Mouse (Mus musculus): Measurements from ENCODE around the gene Chmp1a. TPM values are rescaled to one million over a fixed set of nuclear protein-coding genes. Genes with fewer than 3 reads are reported as not detected.
"Not testable (repeated sequence)": the region's sequence is repeated elsewhere in the genome, so short reads cannot be mapped to it uniquely, and the experiment has no call there.

The Chmp1a gene
- polyA plus RNA-seq, 1 experiment from 2014 or later: 147 TPM

- Histone ChIP-seq H3K27me3 (ENCODE audit: insufficient read depth, low read length) (peaks cover 6% of the 10 kb centered on the region; the same call in 1 of the 2 replicates), H3K4me2 (replicated peaks; ENCODE audit: low read depth, low read length) (no peak overlapping the region), H3K36me3 (ENCODE audit: insufficient read depth, low read length) (0 out of 2 replicates have a peak, but pooled peaks cover 4% of the 10 kb centered on the region), H3K9me3 (ENCODE audit: low read length) (no peaks in the 10 kb centered on the region), H3K27ac (ENCODE audit: low read length) (no peak overlapping the region), H3K4me1 (ENCODE audit: insufficient read depth, low read length) (peaks cover 13% of the 10 kb centered on the region), H3K9ac (replicated peaks; ENCODE audit: low read length) (no peak overlapping the region), H3K4me3 (ENCODE audit: low read length) (no peak overlapping the region)
- WGBS: 63% methylated on average over 12 of the region's 13 CpGs
- no peak for ATAC-seq (ENCODE audit: low FRiP score, low TSS enrichment)
Observed at GRCm38 (mm10) chr8:123233300-123233699, 20.7 kb upstream of the Chmp1a start.

- no peak overlapping the region for H3K4me3 ChIP-seq (ENCODE audit: low read length)
- WGBS: 19% methylated on average over 7 of the region's 7 CpGs
- peaks cover 6% of the 10 kb centered on the region; the same call in 1 of the 2 replicates for H3K27me3 ChIP-seq (ENCODE audit: insufficient read depth, low read length)
- no peak overlapping the region for H3K27ac ChIP-seq (ENCODE audit: low read length)
- H3K9me3 ChIP-seq (ENCODE audit: low read length): no peaks in the 10 kb centered on the region
- peaks cover 13% of the 10 kb centered on the region for H3K4me1 ChIP-seq (ENCODE audit: insufficient read depth, low read length)
- H3K4me2 ChIP-seq (replicated peaks; ENCODE audit: low read depth, low read length): no peak overlapping the region
- H3K36me3 ChIP-seq (ENCODE audit: insufficient read depth, low read length): peaks cover 11% of the 10 kb centered on the region; the same call in 1 of the 2 replicates
- no peak overlapping the region for H3K9ac ChIP-seq (replicated peaks; ENCODE audit: low read length)
- no peak for ATAC-seq (ENCODE audit: low FRiP score, low TSS enrichment)
Observed at GRCm38 (mm10) chr8:123232553-123232952, 20.0 kb upstream of the Chmp1a start.

- Histone ChIP-seq H3K9me3 (ENCODE audit: low read length) (no peaks in the 10 kb centered on the region), H3K4me1 (ENCODE audit: insufficient read depth, low read length) (peaks cover 13% of the 10 kb centered on the region), H3K36me3 (ENCODE audit: insufficient read depth, low read length) (peaks cover 19% of the 10 kb centered on the region; the same call in 1 of the 2 replicates), H3K4me3 (ENCODE audit: low read length) (no peak overlapping the region), H3K9ac (replicated peaks; ENCODE audit: low read length) (no peak overlapping the region), H3K27ac (ENCODE audit: low read length) (no peak overlapping the region), H3K4me2 (replicated peaks; ENCODE audit: low read depth, low read length) (no peak overlapping the region), H3K27me3 (ENCODE audit: insufficient read depth, low read length) (peaks cover 6% of the 10 kb centered on the region; the same call in 1 of the 2 replicates)
- ATAC-seq (ENCODE audit: low FRiP score, low TSS enrichment): no peak
- 44% methylated on average over 5 of the region's 5 CpGs for WGBS
Observed at GRCm38 (mm10) chr8:123231742-123232141, 19.2 kb upstream of the Chmp1a start.

DNA sequence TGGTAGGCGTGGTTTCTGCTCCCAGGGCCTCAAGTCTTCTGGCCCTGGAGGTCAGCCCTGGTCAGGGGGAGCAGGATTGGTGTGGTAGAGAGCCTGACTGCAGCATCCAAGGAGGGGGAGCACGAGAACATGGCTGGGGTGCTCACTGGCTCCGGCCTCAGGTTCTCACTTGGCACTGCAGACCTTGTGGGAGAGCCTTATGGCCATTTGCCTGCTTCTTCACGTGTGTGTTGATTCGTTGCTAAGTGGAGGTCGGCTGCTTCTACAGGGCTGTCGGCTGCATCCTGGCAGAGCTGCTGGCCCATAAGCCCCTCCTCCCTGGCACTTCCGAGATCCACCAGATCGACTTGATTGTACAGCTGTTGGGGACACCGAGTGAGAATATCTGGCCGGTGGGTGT lies 17.8 kb upstream of the Chmp1a start:
- not testable (repeated sequence) for ATAC-seq (ENCODE audit: low FRiP score, low TSS enrichment)
- WGBS: 85% methylated on average over 9 of the region's 11 CpGs

DNA sequence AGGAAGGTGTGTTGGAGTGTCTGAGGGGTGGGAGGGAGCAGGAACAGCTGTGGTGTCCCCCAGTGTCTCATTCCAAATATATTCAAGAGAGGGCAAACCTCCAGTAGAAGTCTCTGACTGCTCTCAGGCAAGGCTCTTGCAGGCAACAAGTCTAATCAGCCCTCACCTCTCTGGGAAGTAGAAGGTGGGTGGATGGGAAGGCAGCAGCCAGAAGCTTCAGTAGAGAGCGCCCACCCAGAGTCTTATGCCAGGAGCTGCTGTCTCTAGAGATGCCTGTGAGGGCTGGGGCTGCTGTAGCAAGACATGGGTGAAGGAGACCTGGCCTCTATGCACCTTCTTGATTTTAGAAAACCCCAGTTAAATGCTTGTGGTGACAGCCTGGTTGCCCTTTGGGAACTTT lies 15.9 kb upstream of the Chmp1a start:
- Histone ChIP-seq H3K36me3 (ENCODE audit: insufficient read depth, low read length) (peaks cover 19% of the 10 kb centered on the region; the same call in 1 of the 2 replicates), H3K27me3 (ENCODE audit: insufficient read depth, low read length) (no peaks in the 10 kb centered on the region), H3K9ac (replicated peaks; ENCODE audit: low read length) (no peak overlapping the region), H3K9me3 (ENCODE audit: low read length) (no peaks in the 10 kb centered on the region), H3K4me1 (ENCODE audit: insufficient read depth, low read length) (peaks cover 11% of the 10 kb centered on the region), H3K4me3 (ENCODE audit: low read length) (no peak overlapping the region), H3K27ac (ENCODE audit: low read length) (no peak overlapping the region), H3K4me2 (replicated peaks; ENCODE audit: low read depth, low read length) (no peak overlapping the region)
- ATAC-seq (ENCODE audit: low FRiP score, low TSS enrichment): no peak
- 100% methylated on average over 1 of the region's 1 CpGs for WGBS

More for the DNA sequence above, 17.8 kb upstream of the Chmp1a start:
- H3K9me3 ChIP-seq (ENCODE audit: low read length); H3K4me2 ChIP-seq (replicated peaks; ENCODE audit: low read depth, low read length); H3K4me3 ChIP-seq (ENCODE audit: low read length); H3K9ac ChIP-seq (replicated peaks; ENCODE audit: low read length); H3K27me3 ChIP-seq (ENCODE audit: insufficient read depth, low read length); H3K27ac ChIP-seq (ENCODE audit: low read length): not testable (repeated sequence)
- Histone ChIP-seq H3K36me3 (ENCODE audit: insufficient read depth, low read length) (peaks cover 19% of the 10 kb centered on the region; the same call in 1 of the 2 replicates), H3K4me1 (ENCODE audit: insufficient read depth, low read length) (peaks cover 16% of the 10 kb centered on the region)

DNA sequence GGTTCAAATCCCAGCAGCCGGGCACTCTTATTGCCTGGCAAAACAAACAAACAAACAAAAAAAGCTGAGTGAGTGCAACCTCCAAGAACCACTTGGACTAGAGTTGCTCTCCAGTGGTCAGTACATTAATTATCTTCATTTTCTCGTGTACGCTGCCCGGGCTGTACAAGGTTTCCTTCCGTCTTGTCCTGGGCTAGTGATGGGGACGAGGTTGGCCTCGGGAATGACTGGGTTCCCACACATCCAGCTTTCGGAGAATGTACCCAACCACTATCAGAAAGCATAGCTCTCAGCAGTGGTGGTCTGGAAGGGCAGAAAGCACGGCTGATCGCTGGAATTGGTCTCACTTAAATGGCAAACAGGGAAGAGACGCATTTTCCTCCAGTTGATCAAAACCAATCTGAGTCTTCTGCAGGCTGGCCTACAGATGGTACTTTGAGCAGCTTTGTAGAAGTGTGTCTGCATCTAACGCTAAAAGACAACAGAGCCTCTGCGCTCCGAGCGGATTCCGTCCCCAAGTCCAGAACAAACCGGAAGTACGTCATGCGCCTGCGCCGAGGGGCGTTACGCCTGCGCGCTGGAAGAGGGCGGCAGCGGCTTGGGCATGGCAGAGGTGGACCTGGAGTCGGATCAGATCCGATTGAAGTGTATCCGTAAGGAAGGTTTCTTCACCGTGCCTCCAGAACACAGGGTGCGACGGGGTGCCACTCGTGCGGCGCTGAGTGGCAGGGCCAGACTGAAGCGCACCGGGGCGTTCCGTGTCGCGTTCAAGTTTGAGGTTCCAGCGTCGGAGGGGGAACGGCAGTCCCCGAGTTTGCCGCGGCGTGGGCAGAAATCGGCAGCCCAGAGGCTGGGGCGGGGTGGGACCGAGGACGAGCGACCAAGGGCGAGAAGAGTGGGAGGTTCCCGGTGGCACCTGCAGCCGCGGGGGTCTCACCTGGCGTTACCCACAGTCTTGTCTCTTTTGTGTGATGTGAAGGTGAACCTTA lies 12.0 kb upstream of the Chmp1a start, which contains the start of gene Cdk10:
Gene Cdk10 (plus strand): TSS at position 565 of the 989 bp plus-strand sequence.
- Histone ChIP-seq H3K36me3 (ENCODE audit: insufficient read depth, low read length) (peaks cover 19% of the 10 kb centered on the region; the same call in 1 of the 2 replicates), H3K9ac (replicated peaks; ENCODE audit: low read length) (peak within 1 kb of the TSS; percentile 89), H3K9me3 (ENCODE audit: low read length) (no peaks in the 10 kb centered on the region), H3K4me2 (replicated peaks; ENCODE audit: low read depth, low read length) (peak within 1 kb of the TSS; percentile 66), H3K27ac (ENCODE audit: low read length) (peak within 1 kb of the TSS; percentile 80), H3K4me1 (ENCODE audit: insufficient read depth, low read length) (peaks cover 11% of the 10 kb centered on the region), H3K4me3 (ENCODE audit: low read length) (peak within 1 kb of the TSS; percentile 84), H3K27me3 (ENCODE audit: insufficient read depth, low read length) (no peaks in the 10 kb centered on the region)
- ATAC-seq (ENCODE audit: low FRiP score, low TSS enrichment): peak; percentile 89
- whole genome bisulfite sequencing: 2% methylated on average over 59 of the region's 59 CpGs

GRCm38 (mm10) chr8:123220917-123221316 lies 8.4 kb upstream of the Chmp1a start:
- Histone ChIP-seq H3K36me3 (ENCODE audit: insufficient read depth, low read length) (no peaks in the 10 kb centered on the region), H3K4me3 (ENCODE audit: low read length) (no peak overlapping the region), H3K9ac (replicated peaks; ENCODE audit: low read length) (no peak overlapping the region), H3K27ac (ENCODE audit: low read length) (no peak overlapping the region), H3K9me3 (ENCODE audit: low read length) (no peaks in the 10 kb centered on the region), H3K4me1 (ENCODE audit: insufficient read depth, low read length) (peaks cover 11% of the 10 kb centered on the region), H3K4me2 (replicated peaks; ENCODE audit: low read depth, low read length) (no peak overlapping the region), H3K27me3 (ENCODE audit: insufficient read depth, low read length) (no peaks in the 10 kb centered on the region)
- WGBS: 72% methylated on average over 1 of the region's 1 CpGs
- ATAC-seq (ENCODE audit: low FRiP score, low TSS enrichment): no peak

- ATAC-seq (ENCODE audit: low FRiP score, low TSS enrichment): no peak
- WGBS: 71% methylated on average over 3 of the region's 3 CpGs
- no peaks in the 10 kb centered on the region for H3K36me3 ChIP-seq (ENCODE audit: insufficient read depth, low read length)
Observed at GRCm38 (mm10) chr8:123215430-123215829, 2.9 kb upstream of the Chmp1a start.

DNA sequence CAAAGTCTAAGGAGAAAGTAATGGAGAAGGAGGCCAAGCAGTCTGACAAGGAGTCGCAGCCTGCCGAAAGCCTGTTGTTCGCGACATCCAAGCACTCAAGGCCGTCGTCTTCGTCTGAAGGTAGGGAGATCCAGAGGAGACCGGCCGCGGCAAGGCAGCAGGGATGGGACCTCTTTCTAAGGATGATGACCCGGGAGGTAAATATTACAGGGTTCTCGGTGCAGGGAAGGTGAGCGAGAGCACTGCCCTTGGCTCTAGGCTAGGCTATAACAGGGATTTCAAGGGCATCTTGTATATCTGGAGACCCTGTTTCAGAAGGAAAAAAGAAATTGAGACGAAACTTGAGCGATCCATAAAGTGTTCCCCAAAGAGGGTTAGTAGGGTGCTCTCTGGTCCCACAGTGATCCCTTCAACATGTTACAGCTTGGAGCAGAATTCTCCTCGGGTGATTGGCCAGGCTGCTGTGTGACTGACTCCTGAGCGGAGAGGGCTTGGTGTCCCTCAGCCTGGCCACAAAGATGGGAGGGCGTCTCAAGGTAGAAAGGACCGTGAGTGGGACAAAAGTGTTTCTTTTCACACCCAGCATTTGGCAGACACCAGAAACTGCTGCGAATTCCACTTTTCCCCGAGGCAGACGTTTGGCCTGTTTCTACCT lies 682 bp upstream of the Chmp1a start:
- H3K9me3 ChIP-seq (ENCODE audit: low read length): no peaks in the 10 kb centered on the region
- peaks cover 19% of the 10 kb centered on the region for H3K4me1 ChIP-seq (ENCODE audit: insufficient read depth, low read length)
- WGBS: 6% methylated on average over 22 of the region's 22 CpGs
- H3K4me3 ChIP-seq (ENCODE audit: low read length): peak overlapping the region; percentile 69
- H3K9ac ChIP-seq (replicated peaks; ENCODE audit: low read length): peak overlapping the region; percentile 81
- H3K27ac ChIP-seq (ENCODE audit: low read length): peak overlapping the region; percentile 80
- peaks cover 12% of the 10 kb centered on the region for H3K36me3 ChIP-seq (ENCODE audit: insufficient read depth, low read length)
- H3K27me3 ChIP-seq (ENCODE audit: insufficient read depth, low read length): no peaks in the 10 kb centered on the region
- ATAC-seq (ENCODE audit: low FRiP score, low TSS enrichment): peak; percentile 18; the same call in 1 of the 2 replicates
- peak overlapping the region; percentile 94 for H3K4me2 ChIP-seq (replicated peaks; ENCODE audit: low read depth, low read length)

More at GRCm38 (mm10) chr8:123215430-123215829, 2.9 kb upstream of the Chmp1a start:
- H3K9me3 ChIP-seq (ENCODE audit: low read length): no peaks in the 10 kb centered on the region
- no peak overlapping the region for H3K9ac ChIP-seq (replicated peaks; ENCODE audit: low read length)
- no peaks in the 10 kb centered on the region for H3K27me3 ChIP-seq (ENCODE audit: insufficient read depth, low read length)
- no peak overlapping the region for H3K4me3 ChIP-seq (ENCODE audit: low read length)
- peaks cover 19% of the 10 kb centered on the region for H3K4me1 ChIP-seq (ENCODE audit: insufficient read depth, low read length)
- H3K4me2 ChIP-seq (replicated peaks; ENCODE audit: low read depth, low read length): no peak overlapping the region
- no peak overlapping the region for H3K27ac ChIP-seq (ENCODE audit: low read length)

Data from kidney, embryonic 16.5 days (tissue).